Mouse (Mus musculus) frontal cortex, postnatal 25 days (tissue): ENCODE measurements at regions not wholly inside any gene's neighbourhood (a gene's known extent, or its start where the extent isn't known, plus 50 kb on each side); places are given as distances from the start of the nearest gene placed in this dataset.
"Not testable (repeated sequence)": the region's sequence is repeated elsewhere in the genome, so short reads cannot be mapped to it uniquely, and the experiment has no call there.

Experiments
- DNase-seq, 2 experiments: peaks; one replicate each; pipeline ENCODE4 v3.0.0; 2022; ENCODE audit warnings: low spot score in 2 of 2

- DNase-seq, result no peak
These were observed 110.8 kb upstream of the Gm5148 start for GRCm38 (mm10) chr3:37835135-37835534.

- no peak for DNase-seq
These were observed 110.3 kb upstream of the Gm5148 start for GRCm38 (mm10) chr3:37834626-37835025.

GRCm38 (mm10) chr3:37833387-37833786 is 109.1 kb upstream of the Gm5148 start:
- no peak for DNase-seq

DNA sequence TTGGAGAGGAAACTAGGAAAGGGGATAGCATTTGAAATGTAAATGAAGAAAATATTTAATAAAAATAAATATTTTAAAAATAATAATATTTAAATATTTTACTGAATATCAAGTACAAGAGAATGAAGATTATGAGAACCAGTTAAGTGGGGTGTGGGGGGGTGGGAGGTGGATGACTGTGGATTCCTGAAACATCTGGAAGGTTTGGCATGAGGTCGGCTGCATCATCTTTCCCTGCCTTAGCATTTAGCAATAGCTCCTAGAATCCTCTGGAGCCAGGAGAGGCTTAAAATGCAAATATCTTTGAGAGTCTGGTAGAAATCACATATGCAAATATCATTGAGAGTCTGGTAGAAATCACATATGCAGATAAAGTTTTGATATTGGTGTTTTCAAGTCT is 103.3 kb upstream of the Gm5148 start:
- no peak for DNase-seq

DNA sequence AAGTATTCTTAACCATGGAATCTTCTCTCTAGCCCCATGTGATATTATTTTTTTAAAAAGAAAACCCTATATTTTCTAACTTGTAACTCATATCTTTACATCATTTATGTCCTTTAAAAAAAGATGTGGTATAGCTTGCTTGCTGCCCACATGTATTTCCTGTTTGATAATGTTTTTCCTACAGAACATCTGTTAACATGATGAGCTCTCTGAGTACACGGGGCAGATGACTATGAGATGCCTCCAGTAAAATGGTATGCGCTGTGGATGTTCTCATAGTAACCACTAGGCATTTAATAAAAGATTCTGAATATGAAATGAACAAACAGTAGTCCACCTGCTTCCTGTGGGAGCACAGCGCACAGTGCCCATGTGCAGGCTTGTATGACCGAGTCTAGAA is 101.3 kb upstream of the Gm5148 start:
- no peak for DNase-seq

DNA sequence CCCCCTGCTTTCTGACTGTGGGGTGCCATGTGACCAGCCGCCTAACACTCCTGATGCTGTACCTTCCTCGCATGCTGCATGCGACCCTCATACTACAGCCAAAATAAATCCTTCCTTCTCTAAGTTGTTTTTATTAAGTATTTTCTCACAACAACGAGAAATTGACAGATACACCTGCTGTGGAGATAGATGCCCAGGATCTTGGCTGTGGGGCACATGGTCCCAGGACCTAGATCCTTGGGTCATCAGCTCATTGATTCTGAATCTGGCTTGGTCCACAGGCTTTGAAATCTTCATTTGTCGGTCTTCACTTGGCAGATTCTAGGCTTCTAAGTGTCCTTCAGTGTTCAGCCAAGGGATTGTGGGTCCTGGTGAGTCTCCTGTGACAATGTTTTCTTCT is 100.4 kb upstream of the Gm5148 start:
- no peak for DNase-seq

- DNase-seq, result no peak
These were observed 95.2 kb upstream of the Gm5148 start for GRCm38 (mm10) chr3:37819503-37819902.

DNA sequence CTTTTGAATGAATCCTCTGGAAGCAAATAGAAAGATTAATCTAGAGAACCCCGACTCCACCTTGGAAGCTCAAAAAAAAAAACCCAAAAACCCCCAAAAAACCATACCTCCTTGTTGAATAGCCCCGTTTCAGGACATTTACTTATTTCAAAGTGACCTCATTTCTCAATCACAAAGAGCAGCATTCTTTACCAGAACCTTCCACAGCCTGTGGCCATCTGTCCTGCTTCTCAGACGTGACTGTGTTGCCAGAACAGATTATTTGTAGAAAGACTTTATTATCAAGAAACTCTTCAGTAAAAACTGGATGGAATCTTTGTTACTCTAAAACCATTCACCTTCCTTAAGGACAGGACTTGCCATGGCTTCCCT is 93.1 kb upstream of the Gm5148 start:
- DNase-seq, result no peak

DNA sequence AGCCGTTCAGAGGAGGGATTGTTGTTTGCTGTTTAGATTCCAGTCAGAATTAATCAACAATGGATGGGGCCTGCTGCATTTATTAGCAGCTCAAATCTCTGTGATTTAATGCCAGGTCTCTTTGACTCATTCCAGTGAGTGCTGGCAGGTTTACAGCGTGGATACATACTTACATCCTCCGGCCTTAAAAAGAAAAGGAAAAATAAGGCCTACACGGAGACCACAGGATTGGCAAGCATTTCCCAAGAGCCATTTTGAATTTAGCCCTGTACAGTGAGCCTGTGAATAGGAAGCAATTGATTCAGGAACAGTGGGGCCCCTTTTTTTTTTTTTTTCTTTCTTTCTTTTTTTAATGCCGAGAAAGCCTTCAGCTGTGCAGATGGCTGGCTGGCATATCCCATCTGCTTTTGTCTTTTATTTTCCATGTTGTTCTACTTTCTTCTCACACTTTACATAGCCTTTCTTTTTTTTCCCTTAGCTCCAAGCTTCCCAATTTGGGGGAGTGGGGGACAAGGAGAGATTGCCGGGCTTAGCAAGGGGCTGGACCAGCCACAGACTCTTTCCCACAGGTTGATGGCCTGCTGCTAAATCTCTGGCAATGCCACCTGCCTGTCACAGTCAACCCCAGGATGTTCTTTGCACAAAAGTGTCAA is 92.6 kb upstream of the Gm5148 start:
- DNase-seq, result no peak

DNA sequence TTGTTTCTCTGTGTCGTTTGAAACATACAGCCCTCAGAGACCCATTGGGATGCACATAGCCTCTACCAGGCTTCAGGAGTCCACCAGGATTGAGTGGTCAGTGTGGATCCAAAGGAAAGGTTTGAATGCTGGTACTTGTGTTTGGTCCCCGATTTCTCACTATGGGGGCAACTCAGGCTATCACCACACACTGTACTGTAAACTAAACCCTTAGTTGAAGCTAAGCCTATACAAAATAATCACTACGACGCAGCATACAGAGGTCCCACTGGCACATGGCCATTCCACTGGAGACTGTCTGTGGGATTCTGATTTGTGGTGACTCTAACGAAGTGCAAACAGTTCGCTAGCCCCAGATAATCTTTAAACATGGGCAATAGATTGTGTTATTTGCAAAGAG is 91.5 kb upstream of the Gm5148 start:
- no peak for DNase-seq

DNA sequence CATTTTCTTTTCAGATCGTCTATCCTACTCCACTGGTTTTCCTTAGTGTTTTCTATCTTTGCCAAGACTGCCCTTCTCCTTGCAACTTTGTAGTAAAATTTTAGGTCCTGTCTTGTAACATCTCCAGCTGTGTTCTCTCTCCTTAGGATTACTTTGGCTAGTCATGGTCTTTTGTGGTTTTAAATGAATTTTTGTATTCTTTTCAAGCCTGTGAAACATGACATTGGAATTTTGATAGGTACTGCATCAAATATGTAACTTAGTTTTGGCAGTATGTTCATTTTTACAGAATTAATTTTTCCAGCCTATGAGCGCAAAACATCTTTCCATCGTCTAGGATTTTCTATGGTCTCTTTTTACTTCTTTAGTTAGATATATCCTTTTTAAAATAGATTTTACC is 88.6 kb upstream of the Gm5148 start:
- DNase-seq, result no peak

- DNase-seq, result no peak
These were observed 87.1 kb upstream of the Gm5148 start for GRCm38 (mm10) chr3:37811429-37811828.

GRCm38 (mm10) chr3:37810763-37811162 is 86.5 kb upstream of the Gm5148 start:
- DNase-seq, result no peak

GRCm38 (mm10) chr3:37805805-37806148 is 81.5 kb upstream of the Gm5148 start:
- no peak for DNase-seq

DNA sequence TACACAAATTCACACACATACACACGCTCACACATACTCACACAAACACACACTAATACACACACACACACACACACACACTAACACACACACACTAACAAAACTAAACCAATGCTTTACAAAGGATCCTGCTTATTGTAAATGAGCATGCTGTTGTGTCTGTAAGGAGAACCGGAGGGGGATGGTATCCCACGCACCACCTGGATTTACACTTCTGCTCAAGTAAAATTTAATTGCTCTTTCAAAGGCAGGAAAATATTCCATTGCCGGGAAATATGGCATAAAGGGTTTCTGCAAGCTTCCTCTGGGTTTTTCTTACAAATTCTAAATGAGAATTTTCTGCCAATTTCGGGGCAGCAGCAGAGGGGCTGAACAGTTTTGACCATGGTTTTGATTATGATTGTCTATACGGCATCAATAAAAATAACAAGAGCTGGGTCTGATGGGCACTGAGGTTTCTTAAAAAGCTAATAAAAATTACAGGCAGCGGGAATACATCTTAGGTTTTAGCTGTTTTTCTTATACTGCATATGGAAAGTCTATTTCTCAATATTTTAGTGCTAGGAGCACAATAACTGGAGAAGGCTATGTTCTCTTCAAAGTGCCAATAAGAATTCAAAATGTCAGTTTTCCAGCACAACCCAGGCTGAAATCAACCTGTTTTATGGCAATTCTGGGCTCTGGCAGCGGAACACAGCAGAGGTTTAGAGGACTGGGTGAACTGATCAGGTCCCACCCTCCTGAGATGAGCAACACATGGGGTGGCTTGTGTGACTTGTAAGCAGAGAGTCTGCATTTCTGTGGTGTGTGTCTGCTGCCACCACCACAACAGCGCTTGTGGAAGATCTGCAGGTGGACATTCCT is 80.9 kb upstream of the Gm5148 start:
- no peak for DNase-seq

- no peak for DNase-seq
These were observed 80.0 kb upstream of the Gm5148 start for GRCm38 (mm10) chr3:37804261-37804660.

GRCm38 (mm10) chr3:37803781-37804180 is 79.5 kb upstream of the Gm5148 start:
- not testable (repeated sequence) for DNase-seq

- no peak for DNase-seq
These were observed 77.3 kb upstream of the Gm5148 start for GRCm38 (mm10) chr3:37801551-37801950.

DNA sequence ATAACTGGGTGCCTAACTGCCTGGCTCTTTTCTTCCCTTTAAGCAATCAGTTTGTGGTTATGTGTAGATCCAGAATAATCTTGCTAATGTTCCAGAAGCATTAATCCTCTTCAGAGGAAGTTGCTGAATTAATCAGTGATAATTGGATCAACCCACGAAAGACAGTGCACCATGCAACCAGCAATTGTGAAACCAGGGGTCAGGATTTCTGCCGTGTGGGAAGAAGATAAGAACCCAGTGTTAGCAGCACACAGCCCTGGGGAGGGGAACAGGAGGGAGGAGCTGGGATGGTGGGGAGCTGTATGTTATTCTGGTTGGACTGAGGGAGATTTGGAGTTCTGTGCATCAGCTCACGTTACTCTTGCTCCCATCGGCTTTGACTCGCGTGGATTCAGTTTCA is 75.5 kb upstream of the Gm5148 start:
- no peak for DNase-seq

DNA sequence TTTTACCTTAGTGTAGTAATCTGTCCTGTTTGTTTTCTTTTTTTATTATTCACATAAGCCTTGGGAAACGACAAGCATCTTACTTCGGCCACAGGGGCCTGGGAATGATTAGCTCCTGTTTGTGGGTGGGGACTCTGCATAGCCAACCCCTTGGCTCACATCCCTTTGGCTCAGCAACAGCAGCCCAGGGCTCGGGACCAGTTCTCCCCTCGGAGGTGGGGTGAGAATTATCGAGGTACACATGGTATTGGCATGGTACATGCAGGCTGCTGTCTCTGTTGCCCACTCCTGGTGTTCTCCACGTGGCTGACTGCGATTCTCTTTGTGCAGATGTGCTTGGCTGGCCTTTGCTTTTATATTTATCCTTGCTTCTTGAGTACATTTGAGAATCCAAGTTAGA is 65.4 kb upstream of the Gm5148 start:
- DNase-seq, result no peak

DNA sequence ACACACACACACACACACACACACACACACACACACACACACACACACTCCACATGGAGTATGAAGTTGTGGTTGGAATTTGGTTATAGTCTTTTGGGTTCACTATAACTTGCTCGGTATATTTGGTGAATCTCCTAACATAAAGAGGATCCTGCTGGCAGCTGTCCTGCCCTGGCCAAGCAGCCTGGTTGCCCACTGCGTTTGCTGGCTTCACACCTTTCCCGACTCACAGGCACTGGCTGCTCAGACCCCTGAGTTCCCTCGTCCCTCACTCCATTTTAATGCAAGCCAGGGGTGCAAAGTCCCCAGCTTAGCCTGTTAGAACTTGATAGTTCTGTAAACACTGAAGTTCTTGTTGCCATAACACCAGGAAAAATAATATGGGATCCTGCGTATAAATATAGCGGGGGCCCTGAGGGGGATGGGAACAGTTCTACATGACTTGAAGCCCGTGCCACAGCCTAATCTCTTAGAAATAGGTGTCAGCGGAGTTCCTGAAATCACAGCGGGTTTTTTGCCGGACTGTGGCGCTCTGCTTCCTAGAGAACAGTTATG is 64.9 kb upstream of the Gm5148 start:
- no peak for DNase-seq

DNA sequence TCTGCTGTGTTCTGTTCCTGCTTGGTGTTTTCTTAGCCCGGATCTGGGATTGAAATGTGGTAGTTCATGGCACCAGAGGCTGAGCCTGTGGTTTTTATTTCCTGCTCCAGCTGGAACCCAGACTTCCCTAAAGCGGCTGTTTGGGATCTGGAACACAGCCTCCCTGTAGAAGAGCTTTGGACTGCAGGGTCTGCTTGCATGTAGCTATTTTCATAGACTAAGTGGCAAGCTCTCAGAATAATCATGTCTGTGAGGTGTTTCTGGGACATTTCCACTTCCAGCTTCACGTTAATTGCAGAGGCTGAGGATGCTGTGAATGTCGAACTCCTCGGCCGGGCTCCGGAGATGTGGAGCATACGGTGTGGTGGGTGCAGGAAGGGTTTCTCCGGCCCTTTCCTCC is 64.1 kb upstream of the Gm5148 start:
- no peak for DNase-seq

DNA sequence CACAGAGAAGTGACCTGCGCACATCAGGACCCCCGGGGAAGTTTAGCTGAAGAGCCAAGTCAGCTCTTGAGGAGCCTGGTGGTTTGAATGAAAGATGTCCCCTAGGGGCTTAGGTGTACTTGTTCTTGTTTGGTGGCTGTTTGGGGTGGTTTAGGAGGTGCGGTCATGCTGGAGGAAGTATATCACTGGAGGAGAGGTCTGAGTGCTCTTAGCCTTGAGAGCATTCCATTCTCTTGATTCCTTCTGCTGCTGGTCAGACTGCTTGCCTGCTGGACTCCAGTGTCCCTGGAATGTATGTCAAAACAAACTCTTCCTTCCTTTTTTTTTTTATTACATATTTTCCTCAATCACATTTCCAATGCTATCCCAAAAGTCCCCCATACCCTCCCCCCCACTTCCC is 62.5 kb upstream of the Gm5148 start:
- DNase-seq, result no peak
